Mouse (Mus musculus): ENCODE measurements around the gene Cog5. TPM values are rescaled to one million over a fixed set of nuclear protein-coding genes. Genes with fewer than 3 reads are reported as not detected.

Cog5 gene
- polyA plus RNA-seq, 1 experiment from 2014 or later: 34.3 TPM

GRCm38 (mm10) chr12:31943020-31943654 is 288.5 kb downstream of the Cog5 start:
- 90% methylated on average over 4 of the region's 4 CpGs for WGBS
- Histone ChIP-seq H3K4me1 (ENCODE audit: control insufficient read depth, insufficient read depth, low read length) (no peaks in the 10 kb centered on the region; the same call in 1 of the 2 replicates), H3K9me3 (ENCODE audit: control insufficient read depth, low read length) (no peaks in the 10 kb centered on the region), H3K27ac (ENCODE audit: low read depth, low read length) (no peak overlapping the region), H3K4me2 (no peak overlapping the region), H3K27me3 (ENCODE audit: control insufficient read depth, insufficient read depth, low read length) (no peaks in the 10 kb centered on the region), H3K36me3 (ENCODE audit: control insufficient read depth, insufficient read depth, low read length) (peaks cover 18% of the 10 kb centered on the region), H3K4me3 (ENCODE audit: low read depth, low read length) (no peak overlapping the region), H3K9ac (ENCODE audit: low read length) (no peak overlapping the region)
- no peak for ATAC-seq (ENCODE audit: low FRiP score)
- DNase-seq (ENCODE audit: low spot score, missing footprints): peak; percentile 19

DNA sequence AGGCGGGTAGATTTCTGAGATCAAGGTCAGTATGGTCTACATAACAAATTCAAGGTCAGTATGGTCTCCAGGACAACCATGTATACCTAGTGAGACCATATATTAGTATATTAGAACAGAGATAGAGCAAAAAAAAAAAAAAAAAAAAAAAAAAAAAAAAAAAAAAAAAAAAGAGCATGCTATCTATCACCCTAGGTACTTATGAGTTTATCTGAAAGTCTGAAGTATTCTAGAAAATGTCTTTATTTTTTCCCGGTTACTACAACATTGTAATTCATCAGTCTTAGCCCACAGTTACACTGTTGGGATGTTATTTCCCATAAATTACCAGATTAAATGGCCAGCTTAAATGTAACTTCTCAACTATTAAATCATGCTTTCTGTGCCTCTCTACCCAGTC is 289.7 kb downstream of the Cog5 start:
- no peak for ATAC-seq (ENCODE audit: low FRiP score)
- 94% methylated on average over 2 of the region's 2 CpGs for WGBS

GRCm38 (mm10) chr12:31947476-31947875 is 292.8 kb downstream of the Cog5 start:
- Histone ChIP-seq H3K9ac (ENCODE audit: low read length) (no peak overlapping the region), H3K9me3 (ENCODE audit: control insufficient read depth, low read length) (no peaks in the 10 kb centered on the region), H3K4me3 (ENCODE audit: low read depth, low read length) (no peak overlapping the region), H3K4me1 (ENCODE audit: control insufficient read depth, insufficient read depth, low read length) (peaks cover 4% of the 10 kb centered on the region; the same call in 1 of the 2 replicates), H3K27me3 (ENCODE audit: control insufficient read depth, insufficient read depth, low read length) (no peaks in the 10 kb centered on the region), H3K36me3 (ENCODE audit: control insufficient read depth, insufficient read depth, low read length) (peaks cover 9% of the 10 kb centered on the region; the same call in 1 of the 2 replicates), H3K4me2 (no peak overlapping the region), H3K27ac (ENCODE audit: low read depth, low read length) (no peak overlapping the region)
- peak; percentile 85 for DNase-seq (ENCODE audit: low spot score, missing footprints)
- ATAC-seq (ENCODE audit: low FRiP score): no peak
- WGBS: 95% methylated on average over 5 of the region's 5 CpGs

More for the DNA sequence above, 289.7 kb downstream of the Cog5 start:
- no peak overlapping the region for H3K9ac ChIP-seq (ENCODE audit: low read length)
- no peaks in the 10 kb centered on the region for H3K27me3 ChIP-seq (ENCODE audit: control insufficient read depth, insufficient read depth, low read length)
- no peak overlapping the region for H3K27ac ChIP-seq (ENCODE audit: low read depth, low read length)
- H3K9me3 ChIP-seq (ENCODE audit: control insufficient read depth, low read length): no peaks in the 10 kb centered on the region
- peak; percentile 73 for DNase-seq (ENCODE audit: low spot score, missing footprints)
- no peaks in the 10 kb centered on the region; the same call in 1 of the 2 replicates for H3K4me1 ChIP-seq (ENCODE audit: control insufficient read depth, insufficient read depth, low read length)
- no peak overlapping the region for H3K4me2 ChIP-seq
- no peak overlapping the region for H3K4me3 ChIP-seq (ENCODE audit: low read depth, low read length)
- H3K36me3 ChIP-seq (ENCODE audit: control insufficient read depth, insufficient read depth, low read length): peaks cover 16% of the 10 kb centered on the region

GRCm38 (mm10) chr12:31948101-31949000 is 293.7 kb downstream of the Cog5 start:
- H3K27me3 ChIP-seq (ENCODE audit: control insufficient read depth, insufficient read depth, low read length): no peaks in the 10 kb centered on the region
- H3K9ac ChIP-seq (ENCODE audit: low read length): peak overlapping the region; percentile 84
- peaks cover 5% of the 10 kb centered on the region; the same call in 1 of the 2 replicates for H3K36me3 ChIP-seq (ENCODE audit: control insufficient read depth, insufficient read depth, low read length)
- H3K4me3 ChIP-seq (ENCODE audit: low read depth, low read length): peak overlapping the region; percentile 92
- WGBS: 28% methylated on average over 7 of the region's 7 CpGs
- peak overlapping the region; percentile 52 for H3K4me2 ChIP-seq
- H3K27ac ChIP-seq (ENCODE audit: low read depth, low read length): peak overlapping the region; percentile 98
- H3K4me1 ChIP-seq (ENCODE audit: control insufficient read depth, insufficient read depth, low read length): peaks cover 4% of the 10 kb centered on the region; the same call in 1 of the 2 replicates
- DNase-seq (ENCODE audit: low spot score, missing footprints) (peak; percentile 86), ATAC-seq (ENCODE audit: low FRiP score) (no peak)
- no peaks in the 10 kb centered on the region for H3K9me3 ChIP-seq (ENCODE audit: control insufficient read depth, low read length)

DNA sequence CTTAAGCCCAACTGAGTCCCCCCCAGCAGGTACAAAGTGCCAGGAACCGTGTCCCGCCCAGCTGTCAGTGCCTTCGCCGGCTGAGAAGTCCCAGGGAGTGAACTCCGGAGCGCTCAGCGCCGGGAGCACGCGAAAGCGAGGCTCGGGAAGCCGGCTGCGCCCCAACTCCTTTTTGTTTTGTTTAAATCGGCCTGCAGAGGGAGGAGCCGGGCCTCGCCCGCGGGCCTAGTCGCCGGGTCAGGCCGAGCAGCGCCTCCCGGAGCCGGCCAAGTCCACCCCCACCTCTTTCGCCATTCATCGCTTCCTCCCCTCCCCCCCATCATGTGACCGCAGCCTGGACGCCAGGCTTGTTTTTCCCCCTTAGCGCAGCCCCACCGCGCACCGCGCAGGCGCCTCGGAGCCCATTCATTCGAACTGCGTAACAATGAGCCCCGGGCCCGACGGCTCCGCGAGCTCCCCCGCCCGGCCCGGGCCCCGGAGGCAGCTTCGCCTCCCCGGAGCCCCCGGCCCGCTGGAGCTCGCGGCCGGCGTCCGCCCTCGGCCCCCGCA is 294.6 kb downstream of the Cog5 start:
- H3K36me3 ChIP-seq (ENCODE audit: control insufficient read depth, insufficient read depth, low read length): no peaks in the 10 kb centered on the region
- peak overlapping the region; percentile 84 for H3K9ac ChIP-seq (ENCODE audit: low read length)
- WGBS: under 1% methylated on average over 53 of the region's 58 CpGs
- no peaks in the 10 kb centered on the region for H3K27me3 ChIP-seq (ENCODE audit: control insufficient read depth, insufficient read depth, low read length)
- DNase-seq (ENCODE audit: low spot score, missing footprints): peak; percentile 98
- peak; percentile 85 for ATAC-seq (ENCODE audit: low FRiP score)
- no peaks in the 10 kb centered on the region for H3K9me3 ChIP-seq (ENCODE audit: control insufficient read depth, low read length)
- peaks cover 4% of the 10 kb centered on the region; the same call in 1 of the 2 replicates for H3K4me1 ChIP-seq (ENCODE audit: control insufficient read depth, insufficient read depth, low read length)
- H3K4me2 ChIP-seq: peak overlapping the region; percentile 52
- H3K4me3 ChIP-seq (ENCODE audit: low read depth, low read length): peak overlapping the region; percentile 92
- peak overlapping the region; percentile 98 for H3K27ac ChIP-seq (ENCODE audit: low read depth, low read length)

GRCm38 (mm10) chr12:31949759-31950658 is 295.3 kb downstream of the Cog5 start, which contains the start of gene Hbp1:
Hbp1 (minus strand) TSS chr12:31950535.
- H3K36me3 ChIP-seq (ENCODE audit: control insufficient read depth, insufficient read depth, low read length): no peaks in the 10 kb centered on the region
- ATAC-seq (ENCODE audit: low FRiP score) (peak; percentile 93), DNase-seq (ENCODE audit: low spot score, missing footprints) (peak; percentile 99)
- WGBS: 1% methylated on average over 62 of the region's 71 CpGs
- H3K27me3 ChIP-seq (ENCODE audit: control insufficient read depth, insufficient read depth, low read length): no peaks in the 10 kb centered on the region
- peak within 1 kb of the TSS; percentile 92 for H3K4me3 ChIP-seq (ENCODE audit: low read depth, low read length)
- H3K27ac ChIP-seq (ENCODE audit: low read depth, low read length): peak within 1 kb of the TSS; percentile 98
- no peaks in the 10 kb centered on the region for H3K9me3 ChIP-seq (ENCODE audit: control insufficient read depth, low read length)
- peaks cover 4% of the 10 kb centered on the region; the same call in 1 of the 2 replicates for H3K4me1 ChIP-seq (ENCODE audit: control insufficient read depth, insufficient read depth, low read length)
- peak within 1 kb of the TSS; percentile 52 for H3K4me2 ChIP-seq
- peak within 1 kb of the TSS; percentile 84 for H3K9ac ChIP-seq (ENCODE audit: low read length)

DNA sequence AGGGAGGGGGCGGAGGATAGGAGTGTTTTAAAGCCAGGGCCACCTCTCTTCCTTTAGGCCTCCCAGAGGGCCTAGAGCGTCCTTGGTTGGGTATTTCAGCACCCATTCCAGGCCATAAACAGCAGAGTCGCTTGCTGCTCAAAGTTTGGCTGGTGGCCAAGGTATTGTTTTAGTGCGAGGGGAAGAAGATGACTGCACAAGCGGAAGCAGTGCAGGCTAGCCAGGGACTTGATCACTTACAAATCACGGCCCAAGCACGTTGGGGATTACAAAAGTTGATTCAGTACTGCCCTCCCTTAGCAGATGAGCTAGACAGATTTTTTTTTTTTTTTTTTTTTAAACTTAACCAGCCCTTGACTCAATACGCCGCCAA is 296.0 kb downstream of the Cog5 start:
- no peaks in the 10 kb centered on the region for H3K9me3 ChIP-seq (ENCODE audit: control insufficient read depth, low read length)
- peak overlapping the region; percentile 9; the same call in 1 of the 2 replicates for H3K9ac ChIP-seq (ENCODE audit: low read length)
- H3K4me3 ChIP-seq (ENCODE audit: low read depth, low read length): peak overlapping the region; percentile 33
- peak overlapping the region; percentile 46 for H3K4me2 ChIP-seq
- H3K27me3 ChIP-seq (ENCODE audit: control insufficient read depth, insufficient read depth, low read length): no peaks in the 10 kb centered on the region
- ATAC-seq (ENCODE audit: low FRiP score) (no peak), DNase-seq (ENCODE audit: low spot score, missing footprints) (no peak)
- 10% methylated on average over 9 of the region's 9 CpGs for WGBS
- H3K27ac ChIP-seq (ENCODE audit: low read depth, low read length): peak overlapping the region; percentile 0; the same call in 1 of the 2 replicates
- H3K36me3 ChIP-seq (ENCODE audit: control insufficient read depth, insufficient read depth, low read length): no peaks in the 10 kb centered on the region
- peaks cover 4% of the 10 kb centered on the region; the same call in 1 of the 2 replicates for H3K4me1 ChIP-seq (ENCODE audit: control insufficient read depth, insufficient read depth, low read length)

GRCm38 (mm10) chr12:31955843-31956242 is 301.2 kb downstream of the Cog5 start:
- H3K4me1 ChIP-seq (ENCODE audit: control insufficient read depth, insufficient read depth, low read length): peaks cover 4% of the 10 kb centered on the region; the same call in 1 of the 2 replicates
- no peaks in the 10 kb centered on the region for H3K9me3 ChIP-seq (ENCODE audit: control insufficient read depth, low read length)
- H3K36me3 ChIP-seq (ENCODE audit: control insufficient read depth, insufficient read depth, low read length): no peaks in the 10 kb centered on the region
- no peak overlapping the region for H3K4me2 ChIP-seq
- WGBS: 87% methylated on average over 4 of the region's 4 CpGs
- DNase-seq (ENCODE audit: low spot score, missing footprints) (no peak), ATAC-seq (ENCODE audit: low FRiP score) (no peak)
- no peak overlapping the region for H3K27ac ChIP-seq (ENCODE audit: low read depth, low read length)
- H3K9ac ChIP-seq (ENCODE audit: low read length): no peak overlapping the region
- H3K4me3 ChIP-seq (ENCODE audit: low read depth, low read length): no peak overlapping the region
- H3K27me3 ChIP-seq (ENCODE audit: control insufficient read depth, insufficient read depth, low read length): no peaks in the 10 kb centered on the region
